Mouse (Mus musculus) megakaryocyte, embryonic 14.5 days (primary cell): Measurements from ENCODE around the gene Zfp386. TPM values are rescaled to one million over a fixed set of nuclear protein-coding genes. Genes with fewer than 3 reads are reported as not detected.

Source experiments
- H3K27me3 ChIP-seq: replicated peaks from 2 replicates; pipeline ENCODE3; 2012; ENCODE audit warnings: inconsistent platforms
- H3K36me3 ChIP-seq: replicated peaks from 2 replicates; pipeline ENCODE3; 2012; ENCODE audit warnings: low read length, inconsistent platforms, mixed read lengths
- H3K4me1 ChIP-seq: 2 replicates; pipeline ENCODE4 v1.6.1; 2012; ENCODE audit warnings: inconsistent platforms
- H3K4me3 ChIP-seq: replicated peaks from 2 replicates; pipeline ENCODE3; 2012; ENCODE audit warnings: moderate library complexity, mild to moderate bottlenecking, inconsistent platforms
- H3K9me3 ChIP-seq: 2 replicates; pipeline ENCODE4 v1.6.1; 2012; ENCODE audit warnings: inconsistent platforms
- FLI1 ChIP-seq: IDR thresholded peaks from 2 replicates; pipeline ENCODE4 v1.6.1; 2012; ENCODE audit warnings: low read length, inconsistent platforms, mixed read lengths
- GATA1 ChIP-seq: IDR thresholded peaks from 3 replicates; pipeline ENCODE4 v1.6.1; 2012; ENCODE audit warnings: mixed read lengths, low read length, inconsistent platforms, borderline replicate concordance
- polyA plus RNA-seq: library from polyadenylated mRNA; stranded (reverse); fragments of >175 nt; gene quantifications from 2 replicates; pipeline ENCODE4 v1.2.3, GENCODE M21; 2012; ENCODE audit warnings: low replicate concordance; ENCODE audit not compliant: insufficient read depth

The Zfp386 gene
- polyA plus RNA-seq, 1 experiment: 0.65 TPM

GRCm38 (mm10) chr12:116086951-116087600 lies 39.6 kb downstream of the Zfp386 start:
- Histone ChIP-seq H3K4me3 (no peak overlapping the region), H3K36me3 (no peaks in the 10 kb centered on the region), H3K4me1 (peaks cover 18% of the 10 kb centered on the region), H3K9me3 (no peaks in the 10 kb centered on the region), H3K27me3 (peaks cover 12% of the 10 kb centered on the region)
- TF ChIP-seq GATA1 (no peak), FLI1 (no peak)

GRCm38 (mm10) chr12:116089836-116090235 lies 42.3 kb downstream of the Zfp386 start:
- peaks cover 21% of the 10 kb centered on the region for H3K4me1 ChIP-seq
- H3K36me3 ChIP-seq: no peaks in the 10 kb centered on the region
- no peak overlapping the region for H3K4me3 ChIP-seq
- peaks cover 8% of the 10 kb centered on the region for H3K27me3 ChIP-seq
- TF ChIP-seq FLI1 (no peak), GATA1 (no peak)
- no peaks in the 10 kb centered on the region for H3K9me3 ChIP-seq

DNA sequence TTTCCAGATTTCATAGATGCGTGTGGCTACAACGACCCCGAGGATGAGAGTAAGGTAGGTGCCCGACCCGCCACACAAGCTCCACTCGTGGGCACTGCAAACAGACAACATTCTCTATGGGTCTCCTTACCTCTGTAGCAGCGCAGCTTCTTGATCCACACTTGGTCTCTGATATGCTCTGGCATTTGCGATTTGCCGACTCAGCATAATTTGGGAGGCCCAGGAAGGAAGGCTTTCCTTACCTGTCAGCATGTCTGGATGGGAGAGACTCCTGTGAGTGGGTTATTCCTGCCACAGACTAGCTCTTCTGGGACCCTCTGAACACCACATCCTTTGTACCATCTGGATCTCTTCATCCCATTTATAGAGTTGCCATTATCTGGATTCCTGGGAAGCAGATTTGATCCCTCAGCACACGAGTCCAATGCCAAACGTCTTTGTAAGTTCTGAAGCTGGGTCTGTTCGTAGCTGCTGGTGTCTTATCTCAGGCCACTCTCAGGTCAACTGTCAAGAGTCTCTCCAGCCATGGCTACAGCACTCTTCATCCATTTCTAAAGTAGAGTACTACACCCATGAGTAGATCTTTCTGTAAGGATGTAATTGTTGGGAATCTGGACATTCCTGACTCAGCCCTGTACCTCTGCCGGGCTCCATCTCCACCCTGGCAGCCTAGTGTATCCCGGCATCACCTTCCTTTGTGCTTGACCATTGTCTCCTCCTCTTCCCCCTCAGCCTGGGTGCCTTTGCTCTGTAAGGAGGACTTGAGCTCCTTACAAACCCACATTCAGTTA lies 47.4 kb downstream of the Zfp386 start:
- H3K9me3 ChIP-seq: no peaks in the 10 kb centered on the region
- peaks cover 15% of the 10 kb centered on the region for H3K4me1 ChIP-seq
- no peak overlapping the region for H3K4me3 ChIP-seq
- no peaks in the 10 kb centered on the region for H3K27me3 ChIP-seq
- H3K36me3 ChIP-seq: no peaks in the 10 kb centered on the region
- no peak for TF ChIP-seq FLI1
- no peak for TF ChIP-seq GATA1

GRCm38 (mm10) chr12:116096361-116096904 lies 48.9 kb downstream of the Zfp386 start:
- Histone ChIP-seq H3K9me3 (no peaks in the 10 kb centered on the region), H3K4me1 (peaks cover 15% of the 10 kb centered on the region), H3K4me3 (no peak overlapping the region), H3K27me3 (no peaks in the 10 kb centered on the region), H3K36me3 (no peaks in the 10 kb centered on the region)
- TF ChIP-seq FLI1: no peak

- Histone ChIP-seq H3K4me3 (no peak overlapping the region), H3K27me3 (no peaks in the 10 kb centered on the region), H3K4me1 (peaks cover 15% of the 10 kb centered on the region), H3K36me3 (no peaks in the 10 kb centered on the region), H3K9me3 (no peaks in the 10 kb centered on the region)
- TF ChIP-seq FLI1 (no peak), GATA1 (no peak)
Observed at GRCm38 (mm10) chr12:116097166-116097565, 49.6 kb downstream of the Zfp386 start.

DNA sequence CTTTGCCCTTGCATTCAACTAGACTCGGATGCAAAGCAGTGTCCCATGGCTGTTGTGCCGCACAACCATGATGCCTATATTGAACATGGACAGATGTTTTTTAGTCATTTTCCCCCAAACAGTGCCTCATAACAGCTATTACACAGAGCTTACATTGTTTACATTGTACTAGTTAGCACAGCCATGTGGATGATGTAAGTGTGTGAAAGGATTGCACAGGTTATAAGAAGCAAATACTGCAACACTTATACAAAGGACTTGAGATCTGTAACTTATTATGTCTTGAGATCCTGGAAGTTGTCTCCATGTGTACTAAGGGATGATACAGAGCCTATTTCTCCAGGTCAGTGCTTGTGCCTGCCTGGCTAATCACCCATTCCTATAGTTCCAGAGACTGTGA lies 54.4 kb downstream of the Zfp386 start:
- H3K36me3 ChIP-seq: no peaks in the 10 kb centered on the region
- no peaks in the 10 kb centered on the region for H3K27me3 ChIP-seq
- no peaks in the 10 kb centered on the region for H3K4me1 ChIP-seq
- TF ChIP-seq FLI1 (no peak), GATA1 (no peak)
- H3K9me3 ChIP-seq: no peaks in the 10 kb centered on the region
- H3K4me3 ChIP-seq: no peak overlapping the region

DNA sequence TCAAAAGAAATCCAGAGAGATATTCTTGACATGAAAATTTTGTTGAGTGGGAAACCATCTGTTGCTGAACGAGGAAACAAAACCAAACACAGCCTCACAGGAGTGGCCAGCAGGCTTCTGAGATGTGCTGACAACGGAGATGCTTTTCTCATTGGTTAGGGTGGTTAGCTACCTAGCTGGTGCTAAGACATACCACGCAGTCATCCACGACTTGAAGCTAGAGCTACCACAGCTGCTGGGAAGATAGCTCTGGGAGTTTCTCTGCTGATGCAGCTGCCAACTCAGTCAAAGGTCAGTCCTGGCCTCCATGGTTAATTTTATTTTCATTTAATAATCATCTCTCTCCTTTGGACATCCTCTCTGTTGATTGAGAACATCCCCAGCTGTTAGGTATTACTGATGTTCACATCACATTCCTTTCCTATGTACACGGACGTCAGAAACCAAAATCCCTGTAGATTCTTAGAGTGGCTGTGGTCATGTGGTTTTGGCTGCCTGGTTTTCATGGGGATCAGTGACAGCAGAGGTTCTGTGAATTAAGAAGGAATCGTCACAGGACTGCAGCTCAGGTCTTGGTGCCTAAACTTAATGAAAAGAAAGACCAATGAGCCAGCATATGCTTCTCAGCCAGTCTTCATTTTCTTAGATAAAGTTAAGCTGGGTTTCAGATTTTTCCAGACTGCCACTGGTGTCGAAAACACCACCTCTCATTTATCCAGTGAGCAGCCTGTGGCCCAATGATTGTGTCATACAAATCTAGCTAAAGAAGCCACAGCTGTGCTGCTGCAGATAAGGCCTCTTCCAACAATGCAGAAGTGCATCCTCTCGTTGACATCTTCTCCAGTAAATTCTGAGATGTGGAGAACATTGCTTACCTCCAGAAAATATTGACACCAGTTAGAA lies 62.2 kb downstream of the Zfp386 start:
- H3K36me3 ChIP-seq: peaks cover 2% of the 10 kb centered on the region
- H3K4me3 ChIP-seq: no peak overlapping the region
- H3K4me1 ChIP-seq: peaks cover 9% of the 10 kb centered on the region; the same call in 1 of the 2 replicates
- peaks cover 7% of the 10 kb centered on the region for H3K9me3 ChIP-seq
- H3K27me3 ChIP-seq: peaks cover 4% of the 10 kb centered on the region
- no peak for TF ChIP-seq FLI1
- no peak for TF ChIP-seq GATA1

DNA sequence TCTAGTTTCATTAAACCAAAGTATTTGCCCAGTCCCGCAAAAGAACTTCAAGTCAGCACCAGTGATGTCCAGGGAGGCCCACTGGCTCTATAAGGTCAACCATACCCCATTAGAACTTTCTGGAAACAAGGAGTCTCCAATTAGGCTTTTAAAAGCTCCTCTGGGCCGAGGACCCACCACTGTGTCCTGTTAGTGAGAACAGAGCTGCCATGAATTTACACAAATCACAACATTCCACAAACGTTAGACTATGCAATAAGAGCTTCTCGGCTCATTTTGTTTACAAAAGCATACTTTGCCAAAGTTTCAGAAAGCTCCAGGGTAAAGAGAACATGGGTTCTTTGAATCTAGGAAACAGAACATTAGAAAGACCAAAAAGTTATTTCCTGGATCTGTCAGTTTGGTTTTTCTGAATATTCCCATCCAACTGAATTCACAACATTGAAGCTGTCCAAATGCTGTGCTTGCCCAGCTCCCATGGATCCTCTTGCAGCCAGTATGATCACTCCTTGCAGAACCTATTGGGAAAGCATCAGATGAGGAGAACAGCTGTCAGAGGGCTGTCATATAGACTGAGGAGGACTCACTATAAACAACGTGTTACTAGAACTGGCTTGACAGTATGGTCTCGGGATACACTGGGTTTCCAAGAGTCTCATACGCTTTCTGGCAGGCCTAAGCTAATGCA lies 63.6 kb downstream of the Zfp386 start:
- no peak for TF ChIP-seq GATA1
- TF ChIP-seq FLI1: no peak

More for the DNA sequence above, 63.6 kb downstream of the Zfp386 start:
- peaks cover 7% of the 10 kb centered on the region for H3K9me3 ChIP-seq
- peaks cover 4% of the 10 kb centered on the region for H3K27me3 ChIP-seq
- peaks cover 2% of the 10 kb centered on the region for H3K36me3 ChIP-seq
- H3K4me3 ChIP-seq: no peak overlapping the region
- peaks cover 9% of the 10 kb centered on the region; the same call in 1 of the 2 replicates for H3K4me1 ChIP-seq

Other genes starting within 250 kb of the Zfp386 start
- 0.47 TPM in 1 of 2 replicates, not detected in the other for gene Vipr2, start 30.0 kb downstream of the Zfp386 start, polyA plus RNA-seq
- gene Wdr60, start 215.3 kb downstream of the Zfp386 start, polyA plus RNA-seq: 2.0 TPM in 1 of 2 replicates, not detected in the other
- gene Gm11027, start 227.7 kb downstream of the Zfp386 start, polyA plus RNA-seq: not detected in 2 replicates
- gene Esyt2, start 233.5 kb downstream of the Zfp386 start, polyA plus RNA-seq: 3.8 and 4.3 TPM in 2 replicates